Mouse (Mus musculus): Measurements from ENCODE around the gene Mark3.

DNA sequence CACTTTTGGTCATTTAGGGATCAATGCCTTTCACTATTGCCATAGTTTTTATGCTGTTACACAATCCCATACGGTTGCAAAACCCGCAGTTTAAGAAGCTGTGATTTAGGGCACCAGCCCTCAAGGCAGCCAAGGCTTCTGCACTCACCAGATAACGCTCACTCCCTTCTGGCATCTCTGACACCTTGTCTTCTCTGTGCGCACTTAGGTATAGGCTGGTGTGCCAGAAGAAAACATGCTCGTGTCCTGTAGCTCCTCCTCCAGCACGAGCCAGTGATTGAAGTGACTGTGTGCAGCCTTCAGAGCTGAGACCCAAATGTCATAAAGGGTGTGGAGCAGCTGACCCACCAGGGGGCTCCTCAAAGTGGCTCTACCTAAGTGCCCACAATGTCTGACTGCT, 39.0 kb upstream of the Mark3 start:
- TF ChIP-seq CTCF (IDR thresholded peaks at IDR 0.05; ENCODE audit: borderline replicate concordance, insufficient read depth, low read length) (no peak), POLR2A (IDR thresholded peaks at IDR 0.05; ENCODE audit: low read depth, low read length) (no peak)

All from embryonic fibroblast, embryonic 13.5 days (primary cell).